Mouse (Mus musculus): ENCODE measurements around the gene E130308A19Rik.

- no peak for TF ChIP-seq POLR2A (IDR thresholded peaks at IDR 0.05; ENCODE audit: insufficient read length, low read depth)
- no peak for TF ChIP-seq REST (IDR thresholded peaks at IDR 0.05; ENCODE audit: insufficient read depth, insufficient read length)
- TF ChIP-seq TCF12 (IDR thresholded peaks at IDR 0.05; ENCODE audit: insufficient read depth, poor library complexity, severe bottlenecking), result no peak
- TF ChIP-seq USF1 (IDR thresholded peaks at IDR 0.05; ENCODE audit: low read depth), result no peak
- TF ChIP-seq CEBPB (IDR thresholded peaks at IDR 0.05; ENCODE audit: insufficient read depth, poor library complexity, severe bottlenecking), result no peak
- TF ChIP-seq E2F4 (IDR thresholded peaks at IDR 0.05; ENCODE audit: insufficient read depth), result no peak
- no peak for TF ChIP-seq MAX (IDR thresholded peaks at IDR 0.05; ENCODE audit: low read depth)
- no peak for TF ChIP-seq MYOG (IDR thresholded peaks at IDR 0.05; ENCODE audit: control insufficient read depth in 1 of 3, insufficient read depth in 1 of 3, insufficient read length in 2 of 3, low read depth in 2 of 3)
- no peak for TF ChIP-seq POLR2AphosphoS2 (IDR thresholded peaks at IDR 0.05; ENCODE audit: insufficient read length, low read depth)
- no peak for TF ChIP-seq MYOD1 (IDR thresholded peaks at IDR 0.05; ENCODE audit: control insufficient read depth in 1 of 3, insufficient read length in 2 of 3, low read depth in 2 of 3)
Measured at GRCm38 (mm10) chr4:59715531-59715930, 89.5 kb downstream of the E130308A19Rik start.

All from myocyte (in vitro differentiated cells).